Mouse (Mus musculus): ENCODE results near the gene Gm42688. TPM values are rescaled to one million over a fixed set of nuclear protein-coding genes. Genes with fewer than 3 reads are reported as not detected.

Gm42688 gene
- polyA plus RNA-seq, 1 experiment, result 0.27 TPM

DNA sequence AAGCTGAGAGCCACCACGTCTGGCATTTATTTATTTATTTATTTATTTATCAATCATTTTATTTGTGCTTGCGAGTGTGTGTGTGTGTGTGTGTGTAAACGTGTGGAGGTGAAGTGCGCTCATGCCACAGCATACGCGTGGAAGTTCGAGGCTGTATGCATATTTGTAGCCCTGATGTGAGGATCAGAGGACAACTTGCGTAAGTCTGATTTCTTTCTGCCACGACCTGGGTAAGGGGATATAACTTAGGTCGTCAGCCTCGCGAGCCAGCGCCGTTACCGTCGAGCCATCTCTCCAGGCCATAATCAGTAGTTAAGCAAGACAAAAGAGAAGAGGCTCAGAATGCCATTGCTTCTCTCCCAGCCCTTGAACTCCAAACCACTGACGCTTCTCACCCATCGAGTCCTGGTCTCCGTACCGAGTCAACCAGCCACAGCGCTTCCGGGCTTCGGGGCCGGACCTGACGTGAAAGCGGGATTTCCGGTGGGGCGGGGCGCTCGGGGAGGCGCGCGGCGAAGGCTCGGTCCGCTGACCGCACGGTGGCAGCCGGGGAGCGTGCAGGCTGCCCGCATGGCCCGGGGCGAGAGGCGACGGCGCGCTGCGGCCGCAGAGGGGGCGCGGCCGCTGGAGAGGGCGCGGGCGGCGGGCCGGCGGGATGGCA lies 13.7 kb downstream of the Gm42688 start, which contains the start of gene Mogs:
TSS of gene Mogs (plus strand) at position 486 of the 661 bp plus-strand sequence.
- H3K27me3 ChIP-seq (ENCODE audit: control insufficient read depth), result no peaks in the 10 kb centered on the region
- H3K9me3 ChIP-seq (ENCODE audit: control insufficient read depth, low read length), result no peaks in the 10 kb centered on the region
- TF ChIP-seq TAL1 (IDR thresholded peaks at IDR 0.05; ENCODE audit: low read length), result no peak
- no peak for TF ChIP-seq GATA1 (IDR thresholded peaks at IDR 0.05; ENCODE audit: low read length)
- H3K4me3 ChIP-seq (replicated peaks), result peak within 1 kb of the TSS; percentile 93
- peaks cover 69% of the 10 kb centered on the region for H3K36me3 ChIP-seq (ENCODE audit: control insufficient read depth)
- peaks cover 86% of the 10 kb centered on the region for H3K4me1 ChIP-seq (ENCODE audit: control insufficient read depth)

DNA sequence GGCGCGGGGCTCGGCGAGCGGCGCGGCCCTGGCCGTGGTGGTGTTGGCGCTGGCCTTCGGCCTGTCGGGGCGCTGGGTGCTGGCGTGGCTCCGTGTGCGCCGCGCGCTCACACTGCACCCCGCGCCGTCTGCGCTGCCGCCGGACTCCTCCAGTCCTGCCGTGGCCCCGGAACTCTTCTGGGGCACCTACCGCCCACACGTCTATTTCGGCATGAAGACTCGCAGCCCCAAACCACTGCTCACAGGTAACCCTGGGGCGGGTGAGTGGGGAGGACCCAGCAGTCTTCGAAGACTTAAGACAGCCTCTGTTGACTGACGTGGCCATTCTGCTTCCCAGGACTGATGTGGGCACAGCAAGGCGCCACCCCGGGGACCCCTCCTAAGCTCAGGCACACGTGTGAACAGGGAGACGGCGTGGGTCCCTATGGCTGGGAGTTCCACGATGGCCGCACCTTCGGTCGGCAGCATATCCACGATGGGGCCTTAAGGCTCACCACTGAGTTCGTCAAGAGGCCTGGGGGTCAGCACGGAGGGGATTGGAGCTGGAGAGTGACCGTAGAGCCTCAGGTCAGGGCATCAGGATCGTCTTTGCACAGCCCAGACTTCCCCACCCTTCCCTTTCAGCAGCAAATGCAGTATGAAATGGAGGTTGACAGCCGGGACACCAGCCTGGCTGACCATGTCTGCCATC lies 14.4 kb downstream of the Gm42688 start:
- Histone ChIP-seq H3K36me3 (ENCODE audit: control insufficient read depth) (peaks cover 63% of the 10 kb centered on the region), H3K27me3 (ENCODE audit: control insufficient read depth) (no peaks in the 10 kb centered on the region), H3K4me3 (replicated peaks) (peak overlapping the region; percentile 93), H3K9me3 (ENCODE audit: control insufficient read depth, low read length) (no peaks in the 10 kb centered on the region), H3K4me1 (ENCODE audit: control insufficient read depth) (peaks cover 86% of the 10 kb centered on the region)
- TF ChIP-seq TAL1 (IDR thresholded peaks at IDR 0.05; ENCODE audit: low read length) (no peak), GATA1 (IDR thresholded peaks at IDR 0.05; ENCODE audit: low read length) (no peak)

DNA sequence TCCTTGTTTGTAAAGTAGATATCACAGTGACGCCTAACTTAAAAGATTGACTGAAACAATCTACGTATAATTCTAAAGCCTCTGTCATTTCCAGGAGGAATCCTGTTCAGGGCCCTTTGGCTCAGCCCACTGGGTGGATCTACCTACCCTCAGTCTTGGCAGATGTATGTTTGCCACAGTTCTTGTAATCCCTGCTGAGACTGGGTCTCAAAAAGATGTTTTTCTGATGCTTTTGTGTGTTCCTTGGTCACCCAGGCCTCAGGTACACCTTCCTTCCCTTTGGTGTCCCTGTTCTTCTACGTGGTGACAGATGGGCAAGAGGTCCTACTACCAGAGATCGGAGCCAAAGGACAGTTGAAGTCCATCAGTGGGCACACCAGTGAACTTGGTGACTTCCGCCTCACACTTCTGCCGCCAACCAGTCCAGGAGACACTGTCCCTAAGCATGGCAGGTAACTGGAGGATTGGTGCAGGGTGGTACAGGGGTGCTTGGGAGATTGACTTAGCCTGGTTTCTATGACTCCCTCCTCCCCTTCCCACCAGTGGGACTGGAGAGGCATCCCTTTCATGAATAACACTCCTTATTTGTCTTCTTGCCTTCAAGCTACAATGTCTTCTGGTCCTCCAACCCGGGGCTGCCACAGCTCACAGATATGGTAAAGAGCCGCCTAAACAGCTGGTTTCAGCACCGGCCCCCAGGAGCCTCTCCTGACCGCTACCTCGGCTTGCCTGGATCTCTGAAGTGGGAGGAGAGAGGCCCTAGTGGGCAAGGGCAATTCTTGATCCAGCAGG lies 15.2 kb downstream of the Gm42688 start:
- peaks cover 82% of the 10 kb centered on the region for H3K4me1 ChIP-seq (ENCODE audit: control insufficient read depth)
- H3K27me3 ChIP-seq (ENCODE audit: control insufficient read depth), result no peaks in the 10 kb centered on the region
- no peaks in the 10 kb centered on the region for H3K9me3 ChIP-seq (ENCODE audit: control insufficient read depth, low read length)
- H3K4me3 ChIP-seq (replicated peaks), result peak overlapping the region; percentile 93
- TF ChIP-seq GATA1 (IDR thresholded peaks at IDR 0.05; ENCODE audit: low read length), result no peak
- no peak for TF ChIP-seq TAL1 (IDR thresholded peaks at IDR 0.05; ENCODE audit: low read length)
- H3K36me3 ChIP-seq (ENCODE audit: control insufficient read depth), result peaks cover 56% of the 10 kb centered on the region

DNA sequence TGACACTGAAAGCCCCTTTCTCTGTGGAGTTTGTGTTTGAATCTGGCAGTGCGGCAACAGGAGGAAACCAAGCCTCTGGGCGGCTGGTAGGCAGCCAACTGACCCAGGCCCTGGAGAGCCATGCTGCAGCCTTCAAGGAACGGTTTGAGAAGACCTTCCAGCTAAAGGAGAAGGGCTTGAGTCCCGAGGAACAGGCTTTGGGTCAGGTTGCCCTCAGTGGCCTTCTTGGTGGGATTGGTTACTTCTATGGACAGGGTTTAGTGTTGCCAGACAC lies 15.7 kb downstream of the Gm42688 start:
- H3K4me3 ChIP-seq (replicated peaks), result no peak overlapping the region
- H3K27me3 ChIP-seq (ENCODE audit: control insufficient read depth), result no peaks in the 10 kb centered on the region
- peaks cover 51% of the 10 kb centered on the region for H3K36me3 ChIP-seq (ENCODE audit: control insufficient read depth)
- no peaks in the 10 kb centered on the region for H3K9me3 ChIP-seq (ENCODE audit: control insufficient read depth, low read length)
- peaks cover 82% of the 10 kb centered on the region for H3K4me1 ChIP-seq (ENCODE audit: control insufficient read depth)
- TF ChIP-seq TAL1 (IDR thresholded peaks at IDR 0.05; ENCODE audit: low read length), result no peak
- no peak for TF ChIP-seq GATA1 (IDR thresholded peaks at IDR 0.05; ENCODE audit: low read length)

DNA sequence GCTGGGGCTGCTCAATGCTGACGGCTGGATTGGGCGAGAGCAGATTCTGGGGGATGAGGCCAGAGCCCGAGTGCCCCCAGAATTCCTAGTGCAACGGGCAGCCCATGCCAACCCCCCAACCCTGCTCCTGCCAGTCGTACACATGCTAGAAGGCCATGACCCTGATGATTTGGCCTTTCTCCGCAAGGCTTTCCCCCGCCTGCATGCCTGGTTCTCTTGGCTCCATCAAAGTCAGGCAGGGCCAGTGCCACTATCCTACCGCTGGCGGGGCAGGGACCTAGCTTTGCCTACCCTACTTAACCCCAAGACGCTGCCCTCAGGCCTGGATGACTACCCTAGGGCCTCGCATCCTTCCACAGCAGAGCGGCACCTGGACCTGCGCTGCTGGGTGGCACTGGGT lies 16.2 kb downstream of the Gm42688 start:
- no peak for TF ChIP-seq TAL1 (IDR thresholded peaks at IDR 0.05; ENCODE audit: low read length)
- Histone ChIP-seq H3K4me1 (ENCODE audit: control insufficient read depth) (peaks cover 85% of the 10 kb centered on the region), H3K4me3 (replicated peaks) (no peak overlapping the region), H3K27me3 (ENCODE audit: control insufficient read depth) (no peaks in the 10 kb centered on the region), H3K9me3 (ENCODE audit: control insufficient read depth, low read length) (no peaks in the 10 kb centered on the region), H3K36me3 (ENCODE audit: control insufficient read depth) (peaks cover 50% of the 10 kb centered on the region)

DNA sequence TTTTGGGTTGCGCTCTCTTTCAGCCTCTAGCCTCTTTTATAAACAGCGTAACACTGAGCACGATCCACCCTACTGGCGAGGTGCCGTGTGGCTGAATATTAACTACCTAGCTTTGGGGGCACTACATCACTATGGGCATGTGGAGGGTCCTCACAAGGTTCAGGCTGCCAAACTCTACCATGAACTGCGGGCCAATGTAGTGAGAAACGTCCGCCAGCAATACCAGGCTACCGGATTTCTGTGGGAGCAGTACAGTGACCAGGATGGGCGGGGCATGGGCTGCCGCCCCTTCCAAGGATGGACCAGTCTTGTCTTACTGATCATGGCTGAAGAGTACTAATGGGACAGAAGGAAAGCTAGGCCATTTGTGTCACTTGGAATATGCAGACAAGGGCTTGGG lies 17.0 kb downstream of the Gm42688 start:
- H3K4me1 ChIP-seq (ENCODE audit: control insufficient read depth), result peaks cover 91% of the 10 kb centered on the region
- TF ChIP-seq GATA1 (IDR thresholded peaks at IDR 0.05; ENCODE audit: low read length), result no peak
- TF ChIP-seq TAL1 (IDR thresholded peaks at IDR 0.05; ENCODE audit: low read length), result no peak
- no peaks in the 10 kb centered on the region for H3K9me3 ChIP-seq (ENCODE audit: control insufficient read depth, low read length)
- no peak overlapping the region for H3K4me3 ChIP-seq (replicated peaks)
- peaks cover 51% of the 10 kb centered on the region for H3K36me3 ChIP-seq (ENCODE audit: control insufficient read depth)
- no peaks in the 10 kb centered on the region for H3K27me3 ChIP-seq (ENCODE audit: control insufficient read depth)

DNA sequence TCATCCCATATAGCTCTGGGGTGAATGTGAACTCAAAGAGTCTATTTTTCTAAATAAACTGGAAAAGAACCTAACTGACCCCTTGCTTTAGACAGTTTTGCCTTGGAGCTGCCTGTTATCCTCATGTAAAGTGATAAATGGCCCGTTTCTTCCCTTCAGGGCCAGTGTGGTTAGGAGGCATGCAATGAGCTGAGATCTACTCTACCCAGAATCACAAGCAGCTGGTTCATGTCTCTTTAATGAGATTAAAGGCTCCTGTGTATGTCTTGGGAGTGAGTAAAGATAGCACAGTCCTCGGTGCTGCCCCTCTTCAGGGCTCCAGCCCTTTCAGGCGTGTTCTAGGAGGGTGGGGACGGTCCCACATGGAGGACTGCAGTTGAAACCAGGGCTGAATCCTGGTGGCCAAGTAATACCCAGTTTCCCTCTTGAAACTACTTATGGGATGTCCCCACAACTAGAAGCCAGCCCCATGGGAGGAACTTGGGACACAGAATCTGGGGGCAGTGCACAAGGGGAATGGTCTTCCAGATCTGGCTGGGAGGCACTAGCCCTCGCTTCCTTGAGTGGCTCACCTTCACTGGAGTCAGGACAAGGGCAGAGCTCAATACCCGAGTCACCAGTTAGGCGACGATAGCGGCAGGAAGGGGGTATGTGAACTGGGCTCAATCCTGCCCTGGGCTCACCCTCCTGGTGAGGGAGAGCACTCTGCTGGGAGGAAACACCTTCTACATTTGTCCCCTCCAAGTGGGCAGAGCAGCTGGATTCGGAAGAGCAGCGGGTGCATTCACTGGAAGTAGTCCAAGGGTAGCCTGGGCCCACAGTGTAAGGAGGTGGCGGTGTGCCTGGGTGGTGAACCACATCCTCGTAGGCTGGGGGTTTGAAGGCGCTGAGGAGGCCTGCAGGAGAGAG lies 17.7 kb downstream of the Gm42688 start:
- TF ChIP-seq TAL1 (IDR thresholded peaks at IDR 0.05; ENCODE audit: low read length), result no peak
- no peak for TF ChIP-seq GATA1 (IDR thresholded peaks at IDR 0.05; ENCODE audit: low read length)
- H3K27me3 ChIP-seq (ENCODE audit: control insufficient read depth), result no peaks in the 10 kb centered on the region
- peak overlapping the region; percentile 86 for H3K4me3 ChIP-seq (replicated peaks)
- no peaks in the 10 kb centered on the region for H3K9me3 ChIP-seq (ENCODE audit: control insufficient read depth, low read length)
- H3K4me1 ChIP-seq (ENCODE audit: control insufficient read depth), result peaks cover 93% of the 10 kb centered on the region
- peaks cover 55% of the 10 kb centered on the region for H3K36me3 ChIP-seq (ENCODE audit: control insufficient read depth)

DNA sequence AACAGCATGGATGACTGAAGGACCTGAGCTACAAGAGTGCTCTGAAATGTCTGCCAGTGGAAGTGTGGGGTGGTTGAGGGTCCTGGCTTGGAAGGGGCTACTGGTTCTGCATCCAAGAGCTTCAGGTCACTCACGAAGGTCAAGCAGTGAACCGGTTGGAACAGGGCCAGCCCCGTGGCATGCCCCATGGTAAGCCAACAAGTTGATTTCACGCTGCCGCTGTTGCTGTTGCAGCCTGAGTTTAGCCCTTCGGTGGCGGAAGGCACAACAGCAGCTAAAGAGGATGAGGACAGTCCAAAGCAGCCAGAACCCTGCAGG lies 18.3 kb downstream of the Gm42688 start:
- no peaks in the 10 kb centered on the region for H3K9me3 ChIP-seq (ENCODE audit: control insufficient read depth, low read length)
- no peaks in the 10 kb centered on the region for H3K27me3 ChIP-seq (ENCODE audit: control insufficient read depth)
- peaks cover 93% of the 10 kb centered on the region for H3K4me1 ChIP-seq (ENCODE audit: control insufficient read depth)
- peak overlapping the region; percentile 86 for H3K4me3 ChIP-seq (replicated peaks)
- H3K36me3 ChIP-seq (ENCODE audit: control insufficient read depth), result peaks cover 55% of the 10 kb centered on the region
- no peak for TF ChIP-seq GATA1 (IDR thresholded peaks at IDR 0.05; ENCODE audit: low read length)
- TF ChIP-seq TAL1 (IDR thresholded peaks at IDR 0.05; ENCODE audit: low read length), result no peak
